Mouse (Mus musculus): ENCODE data around the gene Ugt1a6b. TPM values are rescaled to one million over a fixed set of nuclear protein-coding genes. Genes with fewer than 3 reads are reported as not detected.
A peak's percentile ranks its signal among the peaks of the same experiment; 100 is the strongest.

Gene Ugt1a6b
- total RNA-seq, 2 experiments from 2014 or later = 0.88 to 1.5 TPM

GRCm38 (mm10) chr1:88234646-88235045, 131.6 kb downstream of the Ugt1a6b start:
- no peak for ATAC-seq (replicated peaks; ENCODE audit: poor library complexity, severe bottlenecking)

- ATAC-seq (replicated peaks; ENCODE audit: poor library complexity, severe bottlenecking) = no peak
These were observed 132.2 kb downstream of the Ugt1a6b start for GRCm38 (mm10) chr1:88235046-88235893.

- ATAC-seq (replicated peaks; ENCODE audit: poor library complexity, severe bottlenecking) = no peak
These were observed 132.9 kb downstream of the Ugt1a6b start for GRCm38 (mm10) chr1:88235894-88236415.

- no peak for ATAC-seq (replicated peaks; ENCODE audit: poor library complexity, severe bottlenecking)
These were observed 134.3 kb downstream of the Ugt1a6b start for GRCm38 (mm10) chr1:88237311-88237710.

- ATAC-seq (replicated peaks; ENCODE audit: poor library complexity, severe bottlenecking) = no peak
These were observed 135.7 kb downstream of the Ugt1a6b start for GRCm38 (mm10) chr1:88238771-88239170.

GRCm38 (mm10) chr1:88240072-88240471, 137.0 kb downstream of the Ugt1a6b start:
- ATAC-seq (replicated peaks; ENCODE audit: poor library complexity, severe bottlenecking) = no peak

GRCm38 (mm10) chr1:88240579-88240978, 137.5 kb downstream of the Ugt1a6b start:
- ATAC-seq (replicated peaks; ENCODE audit: poor library complexity, severe bottlenecking) = no peak

- ATAC-seq (replicated peaks; ENCODE audit: poor library complexity, severe bottlenecking) = no peak
These were observed 140.8 kb downstream of the Ugt1a6b start for GRCm38 (mm10) chr1:88243861-88244260.

- ATAC-seq (replicated peaks; ENCODE audit: poor library complexity, severe bottlenecking) = no peak
These were observed 142.8 kb downstream of the Ugt1a6b start for GRCm38 (mm10) chr1:88245881-88246280.

GRCm38 (mm10) chr1:88246386-88246785, 143.3 kb downstream of the Ugt1a6b start:
- no peak for ATAC-seq (replicated peaks; ENCODE audit: poor library complexity, severe bottlenecking)

GRCm38 (mm10) chr1:88247660-88248059, 144.6 kb downstream of the Ugt1a6b start:
- no peak for ATAC-seq (replicated peaks; ENCODE audit: poor library complexity, severe bottlenecking)

GRCm38 (mm10) chr1:88248658-88249057, 145.6 kb downstream of the Ugt1a6b start:
- ATAC-seq (replicated peaks; ENCODE audit: poor library complexity, severe bottlenecking) = peak; percentile 21

- no peak for ATAC-seq (replicated peaks; ENCODE audit: poor library complexity, severe bottlenecking)
These were observed 146.5 kb downstream of the Ugt1a6b start for GRCm38 (mm10) chr1:88249596-88249995.

GRCm38 (mm10) chr1:88250023-88250422, 147.0 kb downstream of the Ugt1a6b start:
- ATAC-seq (replicated peaks; ENCODE audit: poor library complexity, severe bottlenecking) = no peak

GRCm38 (mm10) chr1:88253106-88253505, 150.1 kb downstream of the Ugt1a6b start:
- peak; percentile 11 for ATAC-seq (replicated peaks; ENCODE audit: poor library complexity, severe bottlenecking)

GRCm38 (mm10) chr1:88253540-88253939, 150.5 kb downstream of the Ugt1a6b start:
- ATAC-seq (replicated peaks; ENCODE audit: poor library complexity, severe bottlenecking) = no peak

GRCm38 (mm10) chr1:88254793-88255465, 151.9 kb downstream of the Ugt1a6b start:
- ATAC-seq (replicated peaks; ENCODE audit: poor library complexity, severe bottlenecking) = no peak

GRCm38 (mm10) chr1:88255466-88255857, 152.4 kb downstream of the Ugt1a6b start:
- ATAC-seq (replicated peaks; ENCODE audit: poor library complexity, severe bottlenecking) = no peak

- no peak for ATAC-seq (replicated peaks; ENCODE audit: poor library complexity, severe bottlenecking)
These were observed 153.1 kb downstream of the Ugt1a6b start for GRCm38 (mm10) chr1:88255989-88256754.

- ATAC-seq (replicated peaks; ENCODE audit: poor library complexity, severe bottlenecking) = no peak
These were observed 154.0 kb downstream of the Ugt1a6b start for GRCm38 (mm10) chr1:88256886-88257663.
